Mouse (Mus musculus) megakaryocyte, embryonic 14.5 days (primary cell): ENCODE measurements around the gene Sipa1l3.

Source experiments
- FLI1 ChIP-seq: IDR thresholded peaks from 2 replicates; pipeline ENCODE4 v1.6.1; 2012; ENCODE audit warnings: low read length, inconsistent platforms, mixed read lengths
- GATA1 ChIP-seq: IDR thresholded peaks from 3 replicates; pipeline ENCODE4 v1.6.1; 2012; ENCODE audit warnings: mixed read lengths, low read length, inconsistent platforms, borderline replicate concordance

GRCm38 (mm10) chr7:29309749-29310148 lies 208.7 kb downstream of the Sipa1l3 start:
- TF ChIP-seq GATA1: no peak
- no peak for TF ChIP-seq FLI1
